Mouse (Mus musculus) monocyte, adult 5-6 weeks (primary cell): ENCODE measurements around the gene Rfpl4. TPM values are rescaled to one million over a fixed set of nuclear protein-coding genes. Genes with fewer than 3 reads are reported as not detected.
"Not testable (repeated sequence)": the region's sequence is repeated elsewhere in the genome, so short reads cannot be mapped to it uniquely, and the experiment has no call there.

Source experiments
- ATAC-seq: fragments of 153-309, 156-312 bp; replicated peaks from 2 replicates; pipeline ENCODE4 v1.8.0; 2017; ENCODE audit warnings: mild to moderate bottlenecking; ENCODE audit not compliant: low TSS enrichment, insufficient number of reproducible peaks, severe bottlenecking, poor library complexity, low FRiP score
- total RNA-seq: library from RNA; stranded (forward); fragments of 200-1000, 200-491, 200-594 nt; gene quantifications from 3 replicates; pipeline ENCODE4 v1.2.3, GENCODE M21; 2017

The Rfpl4 gene
- total RNA-seq, 1 experiment from 2014 or later = not detected

GRCm38 (mm10) chr7:5083325-5084105 lies 33.2 kb downstream of the Rfpl4 start:
- peak; percentile 71 for ATAC-seq

DNA sequence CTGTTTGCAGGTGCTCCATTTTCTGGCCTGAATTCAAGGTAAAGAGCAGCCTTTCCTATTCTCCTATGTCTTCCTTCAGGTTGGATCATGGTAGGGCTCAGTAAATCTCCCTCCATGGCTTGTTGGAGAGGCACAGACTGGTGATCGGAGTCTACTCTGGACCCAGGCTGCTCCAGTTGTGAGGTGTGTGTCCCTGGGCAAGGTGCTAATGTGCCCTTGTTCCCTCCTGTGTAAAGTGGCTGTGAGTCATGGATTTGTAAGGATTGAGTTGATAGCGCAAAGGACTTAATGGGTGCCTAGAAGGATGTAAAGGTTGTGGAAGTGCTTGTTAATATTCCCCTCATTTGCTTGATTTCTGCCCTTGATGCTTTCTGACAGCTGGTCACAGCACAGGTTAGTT lies 34.8 kb downstream of the Rfpl4 start:
- no peak for ATAC-seq

DNA sequence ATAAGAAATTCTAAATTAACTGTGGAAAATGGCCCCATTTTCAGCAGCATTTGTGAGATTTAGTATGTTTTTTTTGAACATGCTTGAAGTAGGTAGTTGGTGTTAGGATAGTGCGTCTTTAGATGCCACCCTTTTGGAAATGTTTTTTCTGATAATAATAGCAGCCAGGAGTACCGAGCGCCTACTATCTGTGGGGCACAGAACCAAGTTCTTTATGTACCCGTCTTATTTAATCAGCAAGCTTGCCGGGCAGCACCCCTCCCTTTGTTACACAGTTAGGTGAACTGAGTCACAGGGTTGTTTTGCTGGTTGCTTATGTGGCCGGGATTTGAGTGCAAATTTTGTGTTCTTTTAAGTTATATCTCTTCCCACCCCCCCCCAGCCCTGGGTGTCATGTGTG lies 35.5 kb downstream of the Rfpl4 start:
- ATAC-seq = no peak

DNA sequence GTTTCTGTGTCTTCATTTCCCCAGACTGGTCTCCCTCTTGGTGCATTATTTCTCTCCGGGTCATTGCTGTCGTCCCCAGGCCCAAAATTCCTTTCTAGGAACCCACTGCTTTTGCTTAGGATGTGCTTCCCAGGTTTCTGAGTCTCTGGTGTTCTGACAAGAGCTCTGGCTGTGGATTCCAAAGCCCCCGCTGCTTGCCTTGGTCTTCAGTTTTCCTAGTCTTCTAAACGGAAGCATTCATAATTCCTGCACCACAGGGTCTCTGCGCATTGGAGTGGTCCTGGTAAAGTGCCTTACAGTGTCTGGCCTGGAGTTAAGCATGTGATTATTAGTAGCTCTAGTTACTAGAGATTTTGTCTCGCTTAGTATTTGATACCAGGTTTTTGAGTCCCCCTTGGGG lies 35.9 kb downstream of the Rfpl4 start:
- no peak for ATAC-seq

DNA sequence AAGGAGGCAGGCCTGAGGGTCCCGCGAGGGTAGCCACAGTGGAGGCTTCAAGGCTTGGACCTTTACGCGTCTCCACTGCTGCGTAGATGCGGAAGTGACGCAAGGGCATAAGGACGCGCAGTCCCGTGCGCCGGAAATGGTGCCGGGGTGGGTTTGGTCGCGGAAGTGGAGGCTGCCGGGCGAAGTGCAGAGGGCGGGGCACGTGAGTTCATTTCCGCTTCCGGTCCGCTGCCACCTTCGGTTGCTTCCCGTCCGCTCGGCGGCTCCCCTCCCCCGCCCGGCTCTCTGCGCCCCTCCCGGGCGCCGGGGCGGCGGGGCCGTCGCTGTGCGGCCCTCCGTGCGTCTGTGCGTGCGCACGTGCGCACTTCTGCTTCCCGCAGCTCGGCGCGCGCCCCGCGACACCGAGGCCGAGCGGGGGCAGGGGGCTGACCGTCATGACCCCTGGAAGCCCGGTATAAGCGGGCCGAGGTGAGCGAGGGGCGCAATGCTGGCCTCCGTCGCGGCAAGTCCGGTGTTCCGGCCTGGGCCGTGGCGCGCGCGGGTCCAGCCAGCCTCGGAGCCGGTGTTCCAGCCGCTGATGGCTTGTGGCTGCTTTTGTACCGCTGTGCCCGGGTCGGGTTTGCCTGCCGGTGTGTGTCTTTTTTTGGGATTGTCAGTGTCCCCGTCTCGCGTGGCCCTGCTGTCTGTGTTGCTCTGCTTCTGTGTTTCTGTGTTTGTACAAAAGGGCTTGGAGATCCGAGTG lies 36.6 kb downstream of the Rfpl4 start, which contains the start of gene Epn1:
TSS of gene Epn1 (plus strand) at position 226 of the 742 bp plus-strand sequence.
- ATAC-seq = peak; percentile 89

GRCm38 (mm10) chr7:5079365-5080009 lies 37.3 kb downstream of the Rfpl4 start:
- not testable (repeated sequence) for ATAC-seq

- ATAC-seq = no peak
Observed at GRCm38 (mm10) chr7:5076931-5077330, 39.8 kb downstream of the Rfpl4 start.

GRCm38 (mm10) chr7:5074984-5075383 lies 41.8 kb downstream of the Rfpl4 start:
- ATAC-seq = no peak

DNA sequence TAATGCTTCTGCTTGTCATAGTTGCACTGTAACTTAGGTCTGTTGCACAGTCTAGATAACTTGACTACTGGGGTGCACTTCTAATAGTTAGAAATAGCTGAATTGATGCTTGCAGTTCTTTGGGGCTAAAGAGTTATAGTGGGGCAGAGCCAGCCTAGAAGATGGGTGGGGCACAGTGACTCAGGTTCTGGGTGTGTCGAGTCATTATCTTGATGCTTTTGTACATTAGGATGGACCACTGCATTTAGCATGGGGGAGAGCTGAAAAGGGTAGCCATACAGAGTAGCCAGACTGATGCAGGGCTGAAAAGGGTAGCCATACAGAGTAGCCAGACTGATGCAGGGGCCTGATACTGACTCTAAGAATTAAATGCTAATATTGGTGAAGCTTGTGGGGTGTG lies 43.2 kb downstream of the Rfpl4 start:
- ATAC-seq = no peak

- ATAC-seq = no peak
Observed at GRCm38 (mm10) chr7:5064886-5065285, 51.9 kb downstream of the Rfpl4 start.

DNA sequence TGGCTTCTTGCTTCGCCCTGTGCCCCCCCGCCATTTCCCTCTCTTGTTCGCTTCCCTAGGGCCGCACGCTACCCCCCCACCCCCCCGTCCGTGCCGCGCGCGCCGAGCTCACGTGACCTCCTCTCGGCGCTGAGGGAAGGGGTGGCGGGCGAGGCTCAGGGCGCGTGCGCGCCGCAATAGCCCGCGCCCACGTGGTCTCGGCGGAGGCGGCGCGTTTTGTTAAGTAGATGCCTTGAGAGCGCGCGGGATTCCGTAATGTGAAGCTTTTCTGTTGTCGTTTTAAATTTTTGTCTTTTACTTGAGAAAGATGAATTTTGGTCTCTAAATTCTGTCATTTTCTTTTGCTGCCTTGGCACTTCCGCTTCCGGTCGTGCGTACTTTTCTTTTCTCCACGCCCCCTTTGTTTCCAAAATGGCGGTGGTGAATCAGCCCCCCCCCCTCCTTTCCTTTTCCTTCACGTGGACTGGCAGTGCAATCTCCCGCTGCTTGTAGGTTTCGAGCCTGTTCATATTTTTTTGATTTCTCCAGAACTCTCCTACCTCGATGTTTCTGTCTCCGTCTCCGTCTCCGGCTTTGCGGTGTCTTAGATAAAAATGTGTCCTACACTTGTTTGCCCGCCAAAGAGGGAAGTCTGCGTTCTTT lies 54.3 kb downstream of the Rfpl4 start:
- no peak for ATAC-seq

DNA sequence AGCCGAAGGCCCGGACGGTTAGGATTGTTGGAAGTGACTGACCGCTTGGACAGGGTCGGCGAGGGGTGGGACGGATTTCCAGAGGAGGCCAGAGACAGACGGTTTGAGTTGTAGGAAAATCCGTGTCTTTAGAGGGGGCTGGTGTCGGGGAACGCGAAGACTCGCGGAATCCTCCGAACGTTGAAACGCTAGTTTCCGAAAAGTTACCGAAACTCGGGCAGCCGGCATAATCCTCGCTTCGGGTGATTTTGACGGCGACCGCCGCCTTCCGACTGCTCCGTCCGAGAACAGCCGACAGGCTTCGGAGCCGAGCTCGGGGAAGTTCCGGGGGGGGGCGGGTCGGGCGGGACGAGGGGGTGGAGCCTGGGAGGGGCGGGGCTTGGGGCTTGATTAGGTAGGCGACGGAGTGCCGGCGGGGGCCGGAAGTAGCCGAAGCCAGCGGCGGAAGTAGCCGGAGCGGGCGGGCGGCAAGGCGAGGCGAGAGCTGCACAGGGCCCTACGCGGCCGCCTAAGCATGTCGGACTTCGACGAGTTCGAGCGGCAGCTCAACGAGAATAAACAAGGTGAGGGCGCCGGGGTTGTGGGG lies 54.9 kb downstream of the Rfpl4 start, which contains the start of gene U2af2:
TSS of gene U2af2 (plus strand) at position 370 of the 586 bp plus-strand sequence.
- ATAC-seq = peak; percentile 20

- peak; percentile 66 for ATAC-seq
Observed at GRCm38 (mm10) chr7:5060944-5061773, 55.6 kb downstream of the Rfpl4 start.

DNA sequence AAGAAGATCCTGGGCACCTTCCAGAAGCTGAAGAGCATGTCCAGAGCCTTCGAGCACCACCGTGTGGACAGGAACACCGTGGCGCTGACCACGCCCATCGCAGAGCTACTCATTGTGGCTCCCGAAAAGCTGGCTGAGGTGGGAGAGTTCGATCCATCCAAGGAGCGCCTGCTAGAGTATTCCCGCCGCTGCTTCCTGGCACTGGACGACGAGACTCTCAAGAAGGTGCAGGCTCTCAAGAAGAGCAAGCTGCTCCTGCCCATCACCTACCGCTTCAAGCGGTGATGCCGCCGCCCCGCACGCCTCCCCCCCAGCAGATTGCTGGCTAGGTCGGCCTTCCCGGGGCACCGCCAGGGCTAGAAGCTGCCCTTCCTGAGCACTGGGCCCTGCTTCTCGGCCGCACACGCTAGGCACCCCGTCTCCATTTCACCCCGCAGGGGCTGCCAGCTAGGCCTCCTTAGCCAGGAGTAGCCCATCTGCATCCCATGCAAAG lies 56.5 kb downstream of the Rfpl4 start:
- ATAC-seq = 0 out of 2 replicates have a peak, but pooled peaks have one; percentile 18
